Mouse (Mus musculus) ES-Bruce4 (cell line): Measurements from ENCODE around the gene G3bp1.

Source experiments
- CTCF ChIP-seq: IDR thresholded peaks from one replicate; pipeline ENCODE4 v1.8.1; 2011; ENCODE audit warnings: low read depth, low read length
- POLR2A ChIP-seq: IDR thresholded peaks from one replicate; pipeline ENCODE4 v1.8.1; 2011; ENCODE audit warnings: low read length; ENCODE audit not compliant: insufficient read depth

DNA sequence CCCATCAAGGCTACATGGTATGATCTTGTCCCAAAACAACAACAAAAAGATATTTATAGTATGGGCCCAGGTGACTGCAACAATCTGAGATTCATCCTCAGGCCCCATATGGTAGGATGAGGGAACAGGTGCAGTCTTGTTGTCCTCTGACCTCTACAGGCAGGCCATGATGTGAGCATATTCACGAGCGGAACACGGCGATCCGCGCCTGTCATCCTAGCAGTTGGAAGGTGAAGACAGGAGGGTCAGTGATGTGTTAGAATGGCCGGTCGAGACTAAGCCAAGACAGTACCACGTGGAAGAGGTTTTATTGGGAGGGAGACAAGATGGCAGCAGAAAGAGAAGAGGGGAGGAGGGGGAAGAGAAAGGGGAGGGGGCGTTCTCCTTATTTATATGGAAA, 4.8 kb upstream of the G3bp1 start:
- TF ChIP-seq POLR2A: no peak
- no peak for TF ChIP-seq CTCF
